Mouse (Mus musculus) heart, postnatal 0 days (tissue): ENCODE results near the gene Tinf2. TPM values are rescaled to one million over a fixed set of nuclear protein-coding genes. Genes with fewer than 3 reads are reported as not detected.
A peak's percentile ranks its signal among the peaks of the same experiment; 100 is the strongest.

Experiments used
- ATAC-seq: fragments of 200-750 bp; cut with Nextera tagmentation; 2 replicates; pipeline ENCODE4 v1.8.0; 2017; ENCODE audit warnings: low read depth, moderate number of reproducible peaks, moderate library complexity; ENCODE audit not compliant: insufficient read depth
- DNase-seq: peaks from one replicate; pipeline ENCODE4 v3.0.0-alpha.2; 2016; ENCODE audit warnings: low spot score
- H3K27ac ChIP-seq: fragments of 300-500 bp; sonication (generic); 2 replicates; pipeline ENCODE4 v1.5.1; 2014; ENCODE audit warnings: low read depth, mild to moderate bottlenecking
- H3K27me3 ChIP-seq: fragments of 300-500 bp; sonication (generic); 2 replicates; pipeline ENCODE4 v1.6.1; 2014; ENCODE audit warnings: low read length, mixed read lengths; ENCODE audit not compliant: control insufficient read depth, insufficient read depth
- H3K36me3 ChIP-seq: fragments of 300-500 bp; sonication (generic); replicated peaks from 2 replicates; pipeline ENCODE4 v1.6.1; 2014; ENCODE audit warnings: low read length, mixed read lengths; ENCODE audit not compliant: control insufficient read depth, insufficient read depth
- H3K4me1 ChIP-seq: fragments of 300-500 bp; sonication (generic); 2 replicates; pipeline ENCODE4 v1.6.1; 2014; ENCODE audit warnings: antibody characterized with exemption; ENCODE audit not compliant: control insufficient read depth, insufficient read depth
- H3K4me2 ChIP-seq: fragments of 300-500 bp; sonication (generic); 2 replicates; pipeline ENCODE4 v1.6.1; 2014; ENCODE audit warnings: low read depth, mild to moderate bottlenecking, low read length, moderate library complexity
- H3K4me3 ChIP-seq: fragments of 300-500 bp; sonication (generic); 2 replicates; pipeline ENCODE4 v1.5.1; 2014; ENCODE audit warnings: low read depth, low read length
- H3K9ac ChIP-seq: fragments of 300-500 bp; sonication (generic); replicated peaks from 2 replicates; pipeline ENCODE4 v1.6.1; 2014; ENCODE audit warnings: low read depth, low read length, mixed read lengths
- H3K9me3 ChIP-seq: fragments of 300-500 bp; sonication (generic); replicated peaks from 2 replicates; pipeline ENCODE4 v1.6.1; 2016; ENCODE audit warnings: low read length; ENCODE audit not compliant: control insufficient read depth
- CTCF ChIP-seq: IDR thresholded peaks from 2 replicates; pipeline ENCODE4 v1.5.1; 2016; ENCODE audit warnings: antibody characterized with exemption, control low read depth, low read depth
- EP300 ChIP-seq: IDR thresholded peaks from 2 replicates; pipeline ENCODE4 v1.6.1; 2016; ENCODE audit warnings: antibody characterized with exemption, low read depth
- WGBS: fragments of 180-500 bp; shearing (Covaris S2); extraction: QIAGEN DNeasy Blood & Tissue Kit; methylation state at CpG from one replicate; pipeline ENCODE4 v1.1.7; 2014; 5-methylcytosine and 5-hydroxymethylcytosine counted together
- polyA plus RNA-seq: library from polyadenylated mRNA; unstranded; fragments of >200 nt; fragmentation: Nextera tagmentation; extraction: Ambion mirVana; gene quantifications from 2 replicates; pipeline ENCODE4 v1.2.1, GENCODE M21; 2015
- total RNA-seq: library from RNA; depleted of rRNA; stranded (reverse); fragments of >200 nt; gene quantifications from 2 replicates; pipeline ENCODE4 v1.2.3, GENCODE M21; 2014; ENCODE audit warnings: low replicate concordance

Tinf2 gene
- total and polyA plus RNA-seq, 2 experiments from 2014 or later, result 11.9 to 15.9 TPM

DNA sequence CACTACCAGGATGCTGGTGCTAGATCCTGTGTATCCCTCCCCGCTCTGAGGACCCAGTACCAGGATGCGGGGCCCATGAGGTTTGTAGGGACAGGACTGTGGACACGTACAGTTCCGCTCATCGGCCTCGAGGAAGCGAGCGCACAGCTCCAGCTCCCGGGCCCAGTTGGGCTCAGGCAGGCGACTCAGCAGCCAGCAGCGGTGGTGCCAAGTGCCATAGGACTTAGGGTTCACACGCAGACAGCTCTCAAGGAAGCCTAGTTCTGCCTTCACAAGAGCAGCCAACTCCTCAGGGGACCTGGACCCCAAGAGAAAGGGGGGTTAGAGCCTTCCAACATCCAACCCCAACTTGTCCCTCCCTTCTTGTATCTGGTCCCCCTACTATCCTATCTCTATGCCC is 39.0 kb upstream of the Tinf2 start:
- 94% methylated on average over 12 of the region's 12 CpGs for WGBS
- H3K9me3 ChIP-seq, result no peaks in the 10 kb centered on the region
- peaks cover 17% of the 10 kb centered on the region for H3K36me3 ChIP-seq
- no peaks in the 10 kb centered on the region; the same call in 1 of the 2 replicates for H3K4me1 ChIP-seq
- H3K4me2 ChIP-seq, result no peak overlapping the region
- no peak for TF ChIP-seq CTCF
- TF ChIP-seq EP300, result no peak
- no peak for DNase-seq
- H3K4me3 ChIP-seq, result no peak overlapping the region
- no peak for ATAC-seq
- no peak overlapping the region for H3K9ac ChIP-seq
- no peak overlapping the region for H3K27ac ChIP-seq
- H3K27me3 ChIP-seq, result no peaks in the 10 kb centered on the region

DNA sequence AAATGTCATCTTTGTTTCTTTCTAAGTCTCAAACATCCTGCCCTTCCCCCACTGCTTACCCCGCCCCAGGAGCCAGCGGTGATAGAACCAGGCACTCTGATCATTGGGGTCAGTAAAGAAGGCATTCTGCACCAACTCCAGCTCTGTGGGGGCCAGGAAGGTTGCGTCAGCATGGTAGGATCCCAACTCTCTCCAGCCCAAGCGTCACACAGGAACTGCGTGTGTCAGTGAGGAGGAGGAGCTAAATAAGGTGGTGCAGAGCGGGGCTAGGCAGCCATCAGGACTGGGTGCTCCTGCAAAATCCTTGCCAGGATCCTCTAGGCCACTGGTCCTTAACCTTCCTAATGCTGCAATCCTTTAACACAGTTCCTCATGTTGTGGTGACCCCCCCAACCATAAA is 38.1 kb upstream of the Tinf2 start:
- Histone ChIP-seq H3K4me1 (no peaks in the 10 kb centered on the region; the same call in 1 of the 2 replicates), H3K36me3 (peaks cover 17% of the 10 kb centered on the region), H3K27me3 (no peaks in the 10 kb centered on the region), H3K9me3 (no peaks in the 10 kb centered on the region), H3K4me2 (no peak overlapping the region), H3K27ac (no peak overlapping the region), H3K4me3 (no peak overlapping the region), H3K9ac (no peak overlapping the region)
- TF ChIP-seq EP300, result no peak
- TF ChIP-seq CTCF, result no peak
- 91% methylated on average over 6 of the region's 6 CpGs for WGBS
- DNase-seq (no peak), ATAC-seq (no peak)

DNA sequence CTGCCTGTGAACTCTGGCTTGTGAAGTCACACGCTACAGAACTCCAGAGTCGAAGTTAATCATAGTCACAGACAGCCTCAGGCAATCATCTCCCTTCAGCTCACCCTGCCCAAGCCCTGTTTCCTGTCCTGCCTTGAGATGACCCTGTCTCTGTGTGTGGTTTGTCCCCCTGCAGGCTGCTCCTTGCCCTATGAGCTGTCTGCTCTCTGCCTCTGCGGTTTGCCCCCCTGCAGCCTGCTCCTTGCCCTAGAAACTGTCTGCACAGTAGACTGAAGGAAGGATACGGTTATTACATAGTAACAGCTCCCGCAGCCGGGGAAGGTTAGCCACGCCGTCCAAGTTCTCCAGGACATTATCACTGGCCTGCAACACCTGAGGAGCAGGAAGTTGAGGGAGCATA is 35.3 kb upstream of the Tinf2 start:
- Histone ChIP-seq H3K4me3 (no peak overlapping the region), H3K4me1 (no peaks in the 10 kb centered on the region; the same call in 1 of the 2 replicates), H3K27ac (no peak overlapping the region), H3K9ac (no peak overlapping the region), H3K9me3 (no peaks in the 10 kb centered on the region), H3K36me3 (peaks cover 17% of the 10 kb centered on the region), H3K4me2 (no peak overlapping the region), H3K27me3 (peaks cover 19% of the 10 kb centered on the region)
- TF ChIP-seq EP300 (no peak), CTCF (no peak)
- WGBS, result 81% methylated on average over 8 of the region's 8 CpGs
- DNase-seq (no peak), ATAC-seq (no peak)

DNA sequence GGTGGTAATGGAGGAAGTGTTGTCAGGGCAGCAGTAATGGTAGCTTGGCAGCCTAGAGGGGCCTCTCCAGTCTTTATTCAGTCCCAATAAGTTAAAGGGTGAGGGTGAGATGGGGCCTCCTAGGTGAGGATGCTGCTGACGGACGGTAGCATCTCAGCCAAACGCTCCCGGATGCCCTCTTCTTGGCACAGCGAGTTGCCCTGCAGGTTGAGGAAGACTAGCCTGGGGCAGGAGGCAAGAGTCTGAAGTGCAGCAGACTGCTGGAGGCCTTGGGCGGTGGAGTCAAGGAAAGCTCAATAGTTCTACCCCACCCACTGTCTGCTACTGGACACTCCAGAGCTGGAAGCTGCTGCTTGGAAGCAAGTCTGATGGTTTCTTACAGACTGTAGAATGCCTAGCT is 34.7 kb upstream of the Tinf2 start:
- Histone ChIP-seq H3K4me1 (no peaks in the 10 kb centered on the region; the same call in 1 of the 2 replicates), H3K9me3 (no peaks in the 10 kb centered on the region), H3K27ac (no peak overlapping the region), H3K9ac (no peak overlapping the region), H3K27me3 (peaks cover 22% of the 10 kb centered on the region), H3K4me2 (no peak overlapping the region), H3K4me3 (no peak overlapping the region), H3K36me3 (peaks cover 17% of the 10 kb centered on the region)
- no peak for TF ChIP-seq EP300
- DNase-seq (no peak), ATAC-seq (no peak; the same call in 1 of the 2 replicates)
- WGBS, result 90% methylated on average over 6 of the region's 6 CpGs

DNA sequence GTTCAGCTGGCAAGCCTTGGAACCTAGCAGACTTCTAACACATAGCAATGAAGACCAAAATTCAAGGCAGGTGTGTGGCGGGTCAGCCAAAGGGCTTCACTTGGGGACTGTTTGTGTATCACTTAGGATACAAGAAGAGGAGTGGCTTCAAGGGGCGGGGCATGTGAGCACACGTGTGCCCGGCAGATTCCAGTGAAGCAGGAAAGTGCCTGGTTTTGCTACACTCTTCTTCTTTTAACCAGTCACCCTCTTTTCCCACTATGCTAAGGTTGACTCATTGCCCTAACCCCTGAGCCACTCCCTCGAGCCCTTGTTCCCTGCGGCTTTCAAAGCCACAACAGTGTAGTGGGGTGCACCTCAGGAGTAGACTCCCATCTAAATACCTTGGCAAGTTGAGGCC is 33.3 kb upstream of the Tinf2 start:
- TF ChIP-seq EP300 (no peak), CTCF (no peak)
- ATAC-seq (no peak), DNase-seq (peak; percentile 13)
- WGBS, result 33% methylated on average over 6 of the region's 6 CpGs
- H3K36me3 ChIP-seq, result peaks cover 17% of the 10 kb centered on the region
- no peak overlapping the region for H3K27ac ChIP-seq
- no peak overlapping the region for H3K9ac ChIP-seq
- no peak overlapping the region for H3K4me2 ChIP-seq
- H3K9me3 ChIP-seq, result no peaks in the 10 kb centered on the region
- peaks cover 22% of the 10 kb centered on the region for H3K27me3 ChIP-seq
- H3K4me3 ChIP-seq, result no peak overlapping the region
- no peaks in the 10 kb centered on the region for H3K4me1 ChIP-seq

DNA sequence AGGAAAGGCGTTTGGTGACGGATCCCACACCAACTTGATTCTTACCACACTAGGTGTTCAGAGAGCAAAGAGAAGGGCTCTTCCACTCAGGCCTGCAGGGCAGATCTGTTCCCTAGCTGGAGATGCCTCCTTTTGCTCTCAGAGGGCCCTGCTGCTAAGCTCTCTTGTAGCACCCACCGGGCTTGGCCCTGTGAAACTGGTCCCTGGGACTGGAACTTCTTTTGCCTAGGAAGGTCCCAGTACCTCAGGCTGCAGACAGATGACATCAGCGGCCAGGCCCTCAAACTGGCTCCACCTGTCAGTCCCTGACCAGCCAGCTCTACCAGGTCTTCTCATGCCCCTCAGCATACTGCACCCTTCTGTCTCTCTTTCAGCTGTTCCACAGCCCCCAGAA is 32.1 kb upstream of the Tinf2 start, which contains the start of gene Tgm1:
Gene Tgm1, minus strand, starts transcription at position 198 of the 394 bp plus-strand sequence.
- 29% methylated on average over 4 of the region's 4 CpGs for WGBS
- TF ChIP-seq CTCF (no peak), EP300 (no peak)
- peak within 1 kb of the TSS; percentile 46; the same call in 1 of the 2 replicates for H3K4me2 ChIP-seq
- no peaks in the 10 kb centered on the region for H3K9me3 ChIP-seq
- no peaks in the 10 kb centered on the region for H3K4me1 ChIP-seq
- no peak within 1 kb of the TSS for H3K4me3 ChIP-seq
- peaks cover 22% of the 10 kb centered on the region for H3K27me3 ChIP-seq
- H3K36me3 ChIP-seq, result peaks cover 17% of the 10 kb centered on the region
- no peak within 1 kb of the TSS for H3K27ac ChIP-seq
- no peak within 1 kb of the TSS for H3K9ac ChIP-seq
- ATAC-seq (no peak), DNase-seq (no peak)
